In genomic region chr4:132939421-132940127, GRCm38 (mm10) we compare ENCODE assay signal across 8 mouse cellular contexts. TPM values are rescaled to one million over a fixed set of nuclear protein-coding genes. Genes with fewer than 3 reads are reported as not detected.
DNase-seq lines count a peak whose midpoint lies in the region; ATAC-seq and TF ChIP-seq lines count a peak whose summit lies in the region.

No protein-coding gene starts in this region.

- H3K9me3 ChIP-seq in kidney, postnatal 0 days (replicated peaks; ENCODE audit: low read length), result no peaks in the 10 kb centered on the region

- ATAC-seq in kidney, postnatal 0 days (replicated peaks; ENCODE audit: low FRiP score, low read depth), result no peak

- peak; percentile 83 for TF ChIP-seq CTCF in kidney, postnatal 0 days (IDR thresholded peaks at IDR 0.05; ENCODE audit: low read depth)

- 25% methylated on average over 22 of the region's 22 CpGs for WGBS in kidney, postnatal 0 days

- H3K4me1 ChIP-seq in kidney, postnatal 0 days (replicated peaks; ENCODE audit: insufficient read depth, low read length), result no peaks in the 10 kb centered on the region

- H3K36me3 ChIP-seq in kidney, postnatal 0 days (ENCODE audit: insufficient read depth, low read length), result no peaks in the 10 kb centered on the region

- H3K4me2 ChIP-seq in kidney, postnatal 0 days (ENCODE audit: low read length), result peak overlapping the region; percentile 29; the same call in 1 of the 2 replicates

- no peak overlapping the region for H3K4me3 ChIP-seq in kidney, postnatal 0 days (replicated peaks; ENCODE audit: low read depth, low read length)

- no peak overlapping the region for H3K27ac ChIP-seq in kidney, postnatal 0 days

- H3K27me3 ChIP-seq in kidney, postnatal 0 days (ENCODE audit: insufficient read depth, low read length), result no peaks in the 10 kb centered on the region

- no peak overlapping the region for H3K9ac ChIP-seq in kidney, postnatal 0 days (ENCODE audit: low read depth, low read length)

- peak; percentile 72 to 90 for DNase-seq in adrenal gland, adult (ENCODE audit: inconsistent age in 2 of 2, low spot score in 1 of 2)
- no peak for DNase-seq in adrenal gland, adult 8-10 months
- peak; percentile 80 for DNase-seq in ES-CJ7 (ENCODE audit: low read depth, low spot score)
- DNase-seq in cerebellum, adult 9-10 months, result peak; percentile 75
- DNase-seq in gastrocnemius, postnatal 10 days, result peak; percentile 84
- peak; percentile 76 for DNase-seq in kidney, postnatal 0 days (ENCODE audit: low spot score)
- DNase-seq in lung, postnatal 10 days, result peak; percentile 85
- DNase-seq in spleen, adult 18-20 months, result peak; percentile 38 to 75

RNA-seq across cellular contexts. Expression of gene Fam76a, which starts 17.2 kb away (rescaled TPM):
- total RNA-seq in adrenal gland, adult 8-10 months (2022), result 10 to 100 TPM; 30.0 to 55.3 (median 45.3) TPM
- 10 to 100 TPM; 24.6 to 27.4 TPM for total RNA-seq in gastrocnemius, postnatal 10 days (2021)
- polyA plus RNA-seq in kidney, postnatal 0 days (2015; fragmentation: Nextera tagmentation; extraction: Ambion mirVana), result 44.8 and 47.1 TPM in 2 replicates

RNA-seq across cellular contexts. Expression of gene Fgr, which starts 34.3 kb away (rescaled TPM):
- total RNA-seq in adrenal gland, adult 8-10 months (2022), result under 1 TPM; 0.42 to 0.92 (median 0.64) TPM
- under 1 TPM; 0.09 to 0.54 TPM for total RNA-seq in gastrocnemius, postnatal 10 days (2021)
- 0.47 and 0.51 TPM in 2 replicates for polyA plus RNA-seq in kidney, postnatal 0 days (2015; fragmentation: Nextera tagmentation; extraction: Ambion mirVana)

RNA-seq across cellular contexts. Expression of gene Stx12, which starts 55.3 kb away (rescaled TPM):
- total RNA-seq in adrenal gland, adult 8-10 months (2022), result 10 to 100 TPM; 57.9 to 65.2 (median 60.1) TPM
- 10 to 100 TPM; 28.5 to 32.9 TPM for total RNA-seq in gastrocnemius, postnatal 10 days (2021)
- polyA plus RNA-seq in kidney, postnatal 0 days (2015; fragmentation: Nextera tagmentation; extraction: Ambion mirVana), result 59.5 and 60.7 TPM in 2 replicates
